Mouse (Mus musculus): ENCODE results near the gene Cyp2j12. TPM values are rescaled to one million over a fixed set of nuclear protein-coding genes. Genes with fewer than 3 reads are reported as not detected.

Cyp2j12 gene
- polyA plus RNA-seq, 1 experiment from 2014 or later = not detected

DNA sequence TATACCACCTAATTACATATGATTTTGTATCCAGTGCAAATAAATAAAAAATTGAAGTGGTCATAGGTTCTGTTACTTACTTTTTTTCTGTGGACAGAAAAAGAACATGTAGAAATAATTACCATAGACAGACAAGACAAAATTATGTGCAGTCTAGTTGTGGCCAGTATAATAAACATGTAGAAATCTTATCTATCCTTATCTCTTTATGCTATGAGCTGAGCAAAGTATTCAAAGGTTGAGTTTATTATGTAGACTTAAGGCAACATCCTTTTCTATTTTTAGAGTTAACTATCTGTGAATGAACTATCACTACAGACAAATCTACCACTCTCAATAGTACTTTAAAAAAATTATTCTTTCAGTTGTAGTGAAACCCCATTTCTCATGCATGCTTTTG lies 62.6 kb downstream of the Cyp2j12 start:
- no peak overlapping the region for H3K9ac ChIP-seq (replicated peaks)
- ATAC-seq (ENCODE audit: low FRiP score) = no peak
- H3K36me3 ChIP-seq = no peaks in the 10 kb centered on the region
- H3K9me3 ChIP-seq (replicated peaks) = no peaks in the 10 kb centered on the region
- H3K27ac ChIP-seq (replicated peaks) = no peak overlapping the region
- H3K4me1 ChIP-seq = 0 out of 2 replicates have a peak, but pooled peaks cover 5% of the 10 kb centered on the region
- no peaks in the 10 kb centered on the region for H3K27me3 ChIP-seq (replicated peaks)
- H3K4me2 ChIP-seq = no peak overlapping the region
- H3K4me3 ChIP-seq (replicated peaks) = no peak overlapping the region

- H3K36me3 ChIP-seq = no peaks in the 10 kb centered on the region
- H3K9ac ChIP-seq (replicated peaks) = no peak within 1 kb of the TSS
- no peaks in the 10 kb centered on the region for H3K9me3 ChIP-seq (replicated peaks)
- H3K4me3 ChIP-seq (replicated peaks) = peak within 1 kb of the TSS; percentile 24
- H3K4me2 ChIP-seq = peak within 1 kb of the TSS; percentile 56
- 0 out of 2 replicates have a peak, but pooled peaks cover 5% of the 10 kb centered on the region for H3K4me1 ChIP-seq
- WGBS = 11% methylated on average over 20 of the region's 20 CpGs
- H3K27ac ChIP-seq (replicated peaks) = no peak within 1 kb of the TSS
- ATAC-seq (ENCODE audit: low FRiP score) = peak; percentile 73
- H3K27me3 ChIP-seq (replicated peaks) = no peaks in the 10 kb centered on the region
Observed at GRCm38 (mm10) chr4:96077261-96078125, 63.5 kb downstream of the Cyp2j12 start, which contains the start of gene Cyp2j13. Gene Cyp2j13 (minus strand): TSS chr4:96077546.

DNA sequence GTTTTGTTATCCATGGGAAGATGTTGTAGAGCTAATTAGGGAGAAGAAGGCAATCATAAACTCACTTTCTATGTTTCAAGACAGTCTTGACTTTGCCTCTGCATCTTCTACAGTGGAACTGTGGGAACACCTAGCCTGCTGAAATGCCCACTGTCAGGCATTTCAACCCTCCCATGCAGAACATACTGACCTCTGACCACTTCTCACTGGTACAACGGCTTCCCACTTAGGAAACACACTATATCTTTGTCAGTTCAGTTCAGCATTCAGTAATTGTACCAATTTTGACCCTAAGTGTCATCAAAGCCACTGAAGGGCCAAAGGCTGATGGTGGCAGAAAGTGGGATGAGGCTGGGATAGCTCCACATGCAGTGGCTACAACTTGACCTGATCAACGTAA lies 78.9 kb downstream of the Cyp2j12 start:
- 84% methylated on average over 2 of the region's 2 CpGs for WGBS
- no peaks in the 10 kb centered on the region for H3K36me3 ChIP-seq
- no peak for ATAC-seq (ENCODE audit: low FRiP score)

GRCm38 (mm10) chr4:96060106-96060505 lies 80.8 kb downstream of the Cyp2j12 start:
- Histone ChIP-seq H3K27me3 (replicated peaks) (no peaks in the 10 kb centered on the region), H3K9me3 (replicated peaks) (no peaks in the 10 kb centered on the region), H3K9ac (replicated peaks) (no peak overlapping the region), H3K27ac (replicated peaks) (no peak overlapping the region), H3K4me2 (no peak overlapping the region), H3K36me3 (no peaks in the 10 kb centered on the region), H3K4me3 (replicated peaks) (no peak overlapping the region), H3K4me1 (no peaks in the 10 kb centered on the region)
- 86% methylated on average over 2 of the region's 2 CpGs for WGBS
- ATAC-seq (ENCODE audit: low FRiP score) = no peak

More for the DNA sequence above, 78.9 kb downstream of the Cyp2j12 start:
- no peak overlapping the region for H3K27ac ChIP-seq (replicated peaks)
- no peak overlapping the region for H3K9ac ChIP-seq (replicated peaks)
- no peaks in the 10 kb centered on the region for H3K27me3 ChIP-seq (replicated peaks)
- no peaks in the 10 kb centered on the region for H3K4me1 ChIP-seq
- H3K4me2 ChIP-seq = no peak overlapping the region
- H3K4me3 ChIP-seq (replicated peaks) = no peak overlapping the region
- H3K9me3 ChIP-seq (replicated peaks) = no peaks in the 10 kb centered on the region

Other genes with a start within 250 kb of the Cyp2j12 start
- gene Hook1, start 173.9 kb downstream of the Cyp2j12 start, polyA plus RNA-seq (2015; fragmentation: Nextera tagmentation; extraction: Ambion mirVana) = 56.4 and 69.6 TPM in 2 replicates
- 0.10 TPM in 1 of 2 replicates, not detected in the other for gene Cyp2j13, start 63.6 kb downstream of the Cyp2j12 start, polyA plus RNA-seq (2015; fragmentation: Nextera tagmentation; extraction: Ambion mirVana)
- gene Cyp2j7, start 95.5 kb upstream of the Cyp2j12 start, polyA plus RNA-seq (2015; fragmentation: Nextera tagmentation; extraction: Ambion mirVana) = not detected in 2 replicates
- not detected in 2 replicates for gene Cyp2j11, start 207.5 kb upstream of the Cyp2j12 start, polyA plus RNA-seq (2015; fragmentation: Nextera tagmentation; extraction: Ambion mirVana)

Measured in neural tube, embryonic 15.5 days (tissue).